Mouse (Mus musculus): ENCODE results near the gene Bora.
"Not testable (repeated sequence)": the region's sequence is repeated elsewhere in the genome, so short reads cannot be mapped to it uniquely, and the experiment has no call there.

Gene Bora

GRCm38 (mm10) chr14:99046031-99046781, at the start of gene Bora, which contains the start of gene Mzt1:
Gene Bora, plus strand, starts transcription at chr14:99046222.
Gene Mzt1, minus strand, starts transcription at chr14:99046134.
- peak; percentile 93 for DNase-seq (ENCODE audit: low spot score)

DNA sequence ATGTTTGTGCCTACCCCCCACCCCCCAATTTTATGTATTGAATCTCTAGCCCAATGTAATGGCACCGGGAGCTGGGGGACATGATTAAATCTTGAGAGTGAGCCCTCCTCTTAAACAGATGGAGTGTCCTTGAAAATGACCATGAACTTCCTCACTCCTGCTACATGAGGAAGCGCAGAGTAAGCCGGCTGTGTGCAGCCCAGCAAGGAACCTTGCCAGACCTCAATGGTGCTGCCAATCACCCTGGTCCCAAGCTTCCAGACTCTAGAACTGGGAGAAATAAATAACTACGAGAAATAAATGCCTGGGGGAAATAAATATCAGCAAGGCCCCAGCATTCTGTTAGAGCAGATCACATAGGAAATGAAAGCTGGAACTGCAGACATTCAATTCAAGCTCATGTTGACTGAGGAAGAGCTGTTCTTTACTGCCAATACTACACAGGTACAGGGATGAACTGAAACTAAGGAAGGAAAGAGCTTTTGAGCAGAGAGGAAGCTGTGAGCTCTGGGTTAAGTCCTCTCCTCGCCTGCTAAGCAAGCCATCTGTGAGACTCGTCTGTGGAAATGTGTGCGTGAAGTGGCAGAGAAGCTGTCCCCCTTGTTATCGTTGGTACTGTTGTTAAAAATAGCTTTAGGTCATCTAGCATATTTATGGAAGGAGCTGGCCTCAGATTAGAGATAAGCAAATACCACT, 35.6 kb upstream of the Bora start:
- DNase-seq (ENCODE audit: low spot score), result no peak

GRCm38 (mm10) chr14:99010920-99011313, 35.1 kb upstream of the Bora start:
- DNase-seq (ENCODE audit: low spot score), result no peak

GRCm38 (mm10) chr14:99018691-99019090, 27.3 kb upstream of the Bora start:
- DNase-seq (ENCODE audit: low spot score), result no peak

- no peak for DNase-seq (ENCODE audit: low spot score)
Measured at GRCm38 (mm10) chr14:99019136-99019808, 26.8 kb upstream of the Bora start.

DNA sequence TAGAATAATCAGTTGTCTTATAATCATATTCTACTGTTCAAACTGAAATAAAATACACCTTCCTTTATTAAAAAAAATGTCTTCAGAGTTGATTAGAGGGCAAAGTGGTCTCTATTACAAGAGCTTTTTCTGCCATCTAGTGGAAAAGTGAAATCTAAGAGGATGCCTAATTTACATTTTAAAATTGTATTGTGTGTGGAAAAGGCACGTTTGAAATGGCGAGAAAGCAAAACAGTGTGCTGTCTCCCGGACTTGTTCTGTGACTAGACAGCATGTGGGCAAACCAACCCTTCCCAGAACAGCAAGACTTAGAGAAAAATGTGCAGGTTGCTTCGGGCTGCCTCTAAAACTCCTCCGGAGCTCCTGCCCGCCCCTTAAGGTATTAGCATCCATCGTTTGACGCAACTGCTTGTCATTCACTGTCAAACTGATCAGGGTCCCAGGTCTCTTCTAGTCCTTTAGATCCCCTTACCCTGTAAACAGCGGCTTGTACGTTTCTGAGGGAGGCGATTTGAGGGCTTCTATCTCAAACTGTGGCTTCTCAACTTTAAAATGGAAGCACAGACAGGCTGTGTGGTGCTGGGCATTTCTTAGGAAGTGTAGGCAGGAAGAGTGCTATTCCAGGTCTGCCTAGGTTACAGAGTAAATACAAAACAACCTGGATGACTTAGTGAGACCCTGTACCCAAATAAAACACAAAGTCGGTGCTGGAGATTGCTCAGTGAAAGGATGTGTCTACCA, 23.5 kb upstream of the Bora start:
- no peak for DNase-seq (ENCODE audit: low spot score)

DNA sequence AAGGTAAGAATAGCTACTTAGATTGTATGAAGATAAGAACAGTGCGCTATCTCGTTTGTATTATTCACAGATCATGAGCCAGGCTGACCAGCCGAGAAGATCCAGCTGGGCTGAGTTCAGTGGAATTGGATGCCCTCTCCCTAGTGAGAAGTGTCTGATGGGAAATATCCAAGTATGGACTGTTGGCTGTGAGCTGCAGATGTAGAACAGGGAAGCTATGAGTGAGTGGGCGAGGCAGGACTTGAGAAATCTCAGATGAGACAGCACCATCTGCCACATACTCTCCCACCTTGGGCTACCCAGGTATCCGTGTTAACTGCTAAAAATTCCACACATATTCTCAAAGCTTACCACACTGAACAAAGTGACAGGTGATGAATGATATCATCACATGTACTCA, 16.0 kb upstream of the Bora start:
- DNase-seq (ENCODE audit: low spot score), result no peak

GRCm38 (mm10) chr14:99031337-99031873, 14.6 kb upstream of the Bora start:
- no peak for DNase-seq (ENCODE audit: low spot score)

GRCm38 (mm10) chr14:99032596-99032995, 13.4 kb upstream of the Bora start:
- DNase-seq (ENCODE audit: low spot score), result no peak

DNA sequence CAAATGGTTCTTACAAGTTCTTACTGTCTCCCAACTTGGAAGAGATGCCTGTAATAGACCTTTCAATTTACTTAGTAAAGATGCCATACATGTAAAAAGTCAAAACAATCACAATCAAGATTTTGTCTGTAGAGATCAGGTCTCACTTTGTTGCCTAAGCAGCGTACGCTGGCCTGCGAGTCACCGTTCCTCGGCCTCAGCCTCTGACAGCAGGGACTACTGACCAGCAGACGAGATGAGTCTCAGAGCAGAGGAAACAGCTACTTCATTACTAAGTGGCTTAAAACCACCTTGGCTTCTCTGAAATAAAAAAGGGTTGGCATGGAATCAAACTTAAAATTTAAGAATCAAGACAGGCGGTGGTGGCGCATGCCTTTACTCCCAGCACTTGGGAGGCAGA, 11.2 kb upstream of the Bora start:
- not testable (repeated sequence) for DNase-seq (ENCODE audit: low spot score)

DNA sequence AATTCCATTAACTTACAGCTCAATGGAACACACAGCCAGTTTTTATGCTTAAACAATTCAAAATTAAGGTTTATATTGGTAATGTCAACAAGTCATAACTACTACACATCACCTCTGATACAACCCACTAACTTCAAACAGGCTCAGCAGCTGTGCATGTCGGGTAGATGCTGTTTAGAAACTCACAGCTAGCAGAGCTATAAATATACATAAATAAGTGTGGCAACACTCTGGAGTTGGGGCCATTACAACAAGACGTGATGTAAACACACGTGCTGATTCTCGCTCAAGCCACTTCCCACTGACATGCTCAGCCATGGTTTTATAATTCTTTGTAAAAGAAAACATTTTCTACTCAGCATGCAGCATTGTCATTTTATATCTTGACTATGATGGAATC, 10.0 kb upstream of the Bora start:
- DNase-seq (ENCODE audit: low spot score), result no peak

DNA sequence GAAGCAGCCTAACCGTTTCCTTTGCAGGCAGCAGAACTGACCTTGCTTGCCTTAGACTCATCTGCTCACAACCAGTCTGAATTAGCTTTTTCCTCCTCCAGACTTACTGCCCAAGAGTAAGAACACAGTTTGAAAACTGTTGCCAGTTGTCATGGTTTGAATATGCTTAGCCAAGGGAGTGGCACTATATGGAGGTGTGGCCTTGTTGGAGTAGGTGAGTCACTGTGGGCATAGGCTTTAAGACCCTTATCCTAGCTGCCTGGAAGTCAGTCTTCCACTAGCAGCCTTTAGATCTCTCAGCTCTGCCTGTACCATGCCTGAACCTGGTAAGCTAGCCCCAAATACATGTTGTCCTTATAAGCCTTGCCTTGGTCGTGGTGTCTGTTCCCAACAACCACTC, 8.3 kb upstream of the Bora start:
- peak; percentile 18 for DNase-seq (ENCODE audit: low spot score)

- DNase-seq (ENCODE audit: low spot score), result not testable (repeated sequence)
Measured at GRCm38 (mm10) chr14:99039308-99039707, 6.7 kb upstream of the Bora start.

GRCm38 (mm10) chr14:99041416-99041815, 4.6 kb upstream of the Bora start:
- no peak for DNase-seq (ENCODE audit: low spot score)

- no peak for DNase-seq (ENCODE audit: low spot score)
Measured at GRCm38 (mm10) chr14:99043499-99043898, 2.5 kb upstream of the Bora start.

- DNase-seq (ENCODE audit: low spot score), result no peak
Measured at GRCm38 (mm10) chr14:99044096-99044495, 1.9 kb upstream of the Bora start.

- DNase-seq (ENCODE audit: low spot score), result no peak
Measured at GRCm38 (mm10) chr14:99044718-99045117, 1.3 kb upstream of the Bora start.

GRCm38 (mm10) chr14:99045378-99046030, 518 bp upstream of the Bora start:
- no peak for DNase-seq (ENCODE audit: low spot score)

DNA sequence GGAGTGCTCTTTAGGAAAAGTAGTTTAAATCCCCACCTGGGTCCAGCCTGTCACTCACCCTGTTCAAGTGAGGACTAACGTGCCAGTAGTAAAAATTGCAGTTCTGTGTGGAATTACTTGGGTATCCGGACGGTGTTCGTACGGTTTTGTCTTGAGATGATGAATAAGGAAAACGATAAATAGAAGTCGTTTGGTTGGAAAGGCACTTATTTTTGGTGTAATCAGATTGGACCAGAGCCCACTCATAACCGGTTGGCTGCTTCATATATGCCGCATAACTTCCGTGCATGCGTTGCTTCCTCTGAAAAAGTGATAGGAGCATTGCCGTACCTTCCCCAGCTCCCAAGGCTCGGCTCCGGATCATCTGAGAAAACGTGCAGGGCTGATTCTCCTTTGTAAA, 760 bp downstream of the Bora start:
- no peak for DNase-seq (ENCODE audit: low spot score)

DNA sequence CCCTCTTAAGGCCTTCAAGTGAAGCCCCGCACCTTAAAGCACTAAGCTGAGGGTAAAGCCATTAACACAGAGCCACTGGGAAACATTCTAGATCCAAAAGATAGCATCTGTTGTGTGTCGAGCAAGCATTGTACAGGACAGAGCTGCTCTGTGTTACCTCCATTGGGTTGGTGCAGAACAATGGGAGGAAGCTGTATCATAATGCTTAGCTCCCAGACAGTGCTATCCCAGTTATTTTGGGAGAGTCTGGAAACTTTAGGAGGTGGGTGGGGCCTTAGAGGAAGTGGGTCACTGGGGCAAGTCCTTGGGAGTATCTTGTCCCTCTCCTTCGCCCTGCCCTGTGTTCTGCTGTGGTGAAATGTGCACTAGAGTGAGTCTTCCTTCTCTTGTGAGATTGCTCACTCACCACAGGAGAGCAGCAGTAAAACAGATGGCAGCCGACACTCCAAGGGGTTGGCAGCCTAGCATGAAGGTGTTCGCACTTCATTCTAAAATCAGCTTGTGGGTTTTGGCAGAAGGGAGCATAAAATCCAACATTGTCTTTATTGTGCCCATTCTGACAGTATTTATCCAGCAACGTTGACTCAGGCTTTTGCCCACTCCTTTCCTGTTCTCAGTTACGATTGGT, 13.1 kb downstream of the Bora start:
- DNase-seq (ENCODE audit: low spot score), result no peak

- DNase-seq (ENCODE audit: low spot score), result no peak
Measured at GRCm38 (mm10) chr14:99060616-99061015, 14.6 kb downstream of the Bora start.
